Mouse (Mus musculus): ENCODE measurements around the gene Gm18336.

GRCm38 (mm10) chrX:73356719-73357118 lies 41.8 kb downstream of the Gm18336 start:
- no peak for TF ChIP-seq CTCF (IDR thresholded peaks at IDR 0.05; ENCODE audit: control insufficient read depth, insufficient read depth, low read length)
- TF ChIP-seq POLR2A (IDR thresholded peaks at IDR 0.05; ENCODE audit: borderline replicate concordance, control insufficient read depth, low read depth, low read length) = no peak
